Mouse (Mus musculus): Measurements from ENCODE around the gene Cyp26a1.

The Cyp26a1 gene

GRCm38 (mm10) chr19:37697651-37698272, at the start of gene Cyp26a1:
Cyp26a1 (plus strand) TSS chr19:37697798.
- H3K36me3 ChIP-seq (ENCODE audit: control insufficient read depth, insufficient read depth, low read length, poor library complexity, severe bottlenecking): no peaks in the 10 kb centered on the region
- 0 out of 2 replicates have a peak, but pooled peaks cover 4% of the 10 kb centered on the region for H3K27me3 ChIP-seq (ENCODE audit: control insufficient read depth, insufficient read depth, low read length, poor library complexity, severe bottlenecking)
- DNase-seq (ENCODE audit: low read depth, low spot score): no peak

- no peaks in the 10 kb centered on the region for H3K27me3 ChIP-seq (ENCODE audit: control insufficient read depth, insufficient read depth, low read length, poor library complexity, severe bottlenecking)
- no peak for DNase-seq (ENCODE audit: low read depth, low spot score)
- peaks cover 3% of the 10 kb centered on the region; the same call in 1 of the 2 replicates for H3K36me3 ChIP-seq (ENCODE audit: control insufficient read depth, insufficient read depth, low read length, poor library complexity, severe bottlenecking)
Observed at GRCm38 (mm10) chr19:37647994-37648393, 49.6 kb upstream of the Cyp26a1 start.

- no peaks in the 10 kb centered on the region for H3K27me3 ChIP-seq (ENCODE audit: control insufficient read depth, insufficient read depth, low read length, poor library complexity, severe bottlenecking)
- no peak for DNase-seq (ENCODE audit: low read depth, low spot score)
- H3K36me3 ChIP-seq (ENCODE audit: control insufficient read depth, insufficient read depth, low read length, poor library complexity, severe bottlenecking): peaks cover 1% of the 10 kb centered on the region; the same call in 1 of the 2 replicates
Observed at GRCm38 (mm10) chr19:37650526-37650925, 47.1 kb upstream of the Cyp26a1 start.

GRCm38 (mm10) chr19:37654012-37654411, 43.6 kb upstream of the Cyp26a1 start:
- no peak for DNase-seq (ENCODE audit: low read depth, low spot score)
- Histone ChIP-seq H3K36me3 (ENCODE audit: control insufficient read depth, insufficient read depth, low read length, poor library complexity, severe bottlenecking) (no peaks in the 10 kb centered on the region; the same call in 1 of the 2 replicates), H3K27me3 (ENCODE audit: control insufficient read depth, insufficient read depth, low read length, poor library complexity, severe bottlenecking) (no peaks in the 10 kb centered on the region)

- H3K27me3 ChIP-seq (ENCODE audit: control insufficient read depth, insufficient read depth, low read length, poor library complexity, severe bottlenecking): no peaks in the 10 kb centered on the region
- H3K36me3 ChIP-seq (ENCODE audit: control insufficient read depth, insufficient read depth, low read length, poor library complexity, severe bottlenecking): peaks cover under 1% of the 10 kb centered on the region; the same call in 1 of the 2 replicates
- no peak for DNase-seq (ENCODE audit: low read depth, low spot score)
Observed at GRCm38 (mm10) chr19:37656441-37656840, 41.2 kb upstream of the Cyp26a1 start.

GRCm38 (mm10) chr19:37665256-37665655, 32.3 kb upstream of the Cyp26a1 start:
- no peak for DNase-seq (ENCODE audit: low read depth, low spot score)
- no peaks in the 10 kb centered on the region for H3K27me3 ChIP-seq (ENCODE audit: control insufficient read depth, insufficient read depth, low read length, poor library complexity, severe bottlenecking)

GRCm38 (mm10) chr19:37667855-37668594, 29.6 kb upstream of the Cyp26a1 start:
- Histone ChIP-seq H3K27me3 (ENCODE audit: control insufficient read depth, insufficient read depth, low read length, poor library complexity, severe bottlenecking) (no peaks in the 10 kb centered on the region), H3K36me3 (ENCODE audit: control insufficient read depth, insufficient read depth, low read length, poor library complexity, severe bottlenecking) (peaks cover 2% of the 10 kb centered on the region; the same call in 1 of the 2 replicates)
- no peak for DNase-seq (ENCODE audit: low read depth, low spot score)

More at GRCm38 (mm10) chr19:37665256-37665655, 32.3 kb upstream of the Cyp26a1 start:
- H3K36me3 ChIP-seq (ENCODE audit: control insufficient read depth, insufficient read depth, low read length, poor library complexity, severe bottlenecking): peaks cover 4% of the 10 kb centered on the region; the same call in 1 of the 2 replicates

GRCm38 (mm10) chr19:37668657-37669056, 28.9 kb upstream of the Cyp26a1 start:
- H3K36me3 ChIP-seq (ENCODE audit: control insufficient read depth, insufficient read depth, low read length, poor library complexity, severe bottlenecking): peaks cover 2% of the 10 kb centered on the region; the same call in 1 of the 2 replicates
- no peaks in the 10 kb centered on the region for H3K27me3 ChIP-seq (ENCODE audit: control insufficient read depth, insufficient read depth, low read length, poor library complexity, severe bottlenecking)
- DNase-seq (ENCODE audit: low read depth, low spot score): no peak

- H3K36me3 ChIP-seq (ENCODE audit: control insufficient read depth, insufficient read depth, low read length, poor library complexity, severe bottlenecking): 0 out of 2 replicates have a peak, but pooled peaks cover 2% of the 10 kb centered on the region
- DNase-seq (ENCODE audit: low read depth, low spot score): no peak
Observed at GRCm38 (mm10) chr19:37669486-37669885, 28.1 kb upstream of the Cyp26a1 start.

GRCm38 (mm10) chr19:37673393-37673792, 24.2 kb upstream of the Cyp26a1 start:
- H3K36me3 ChIP-seq (ENCODE audit: control insufficient read depth, insufficient read depth, low read length, poor library complexity, severe bottlenecking): no peaks in the 10 kb centered on the region
- no peak for DNase-seq (ENCODE audit: low read depth, low spot score)
- H3K27me3 ChIP-seq (ENCODE audit: control insufficient read depth, insufficient read depth, low read length, poor library complexity, severe bottlenecking): no peaks in the 10 kb centered on the region

More at GRCm38 (mm10) chr19:37669486-37669885, 28.1 kb upstream of the Cyp26a1 start:
- no peaks in the 10 kb centered on the region for H3K27me3 ChIP-seq (ENCODE audit: control insufficient read depth, insufficient read depth, low read length, poor library complexity, severe bottlenecking)

GRCm38 (mm10) chr19:37685281-37685680, 12.3 kb upstream of the Cyp26a1 start, which contains the start of gene Cyp26c1:
Cyp26c1 (plus strand) TSS chr19:37685581.
- DNase-seq (ENCODE audit: low read depth, low spot score): no peak
- Histone ChIP-seq H3K27me3 (ENCODE audit: control insufficient read depth, insufficient read depth, low read length, poor library complexity, severe bottlenecking) (no peaks in the 10 kb centered on the region), H3K36me3 (ENCODE audit: control insufficient read depth, insufficient read depth, low read length, poor library complexity, severe bottlenecking) (peaks cover 9% of the 10 kb centered on the region)

- DNase-seq (ENCODE audit: low read depth, low spot score): no peak
- H3K27me3 ChIP-seq (ENCODE audit: control insufficient read depth, insufficient read depth, low read length, poor library complexity, severe bottlenecking): no peaks in the 10 kb centered on the region
- peaks cover 7% of the 10 kb centered on the region; the same call in 1 of the 2 replicates for H3K36me3 ChIP-seq (ENCODE audit: control insufficient read depth, insufficient read depth, low read length, poor library complexity, severe bottlenecking)
Observed at GRCm38 (mm10) chr19:37686347-37686746, 11.3 kb upstream of the Cyp26a1 start.

- no peak for DNase-seq (ENCODE audit: low read depth, low spot score)
- Histone ChIP-seq H3K36me3 (ENCODE audit: control insufficient read depth, insufficient read depth, low read length, poor library complexity, severe bottlenecking) (peaks cover 7% of the 10 kb centered on the region; the same call in 1 of the 2 replicates), H3K27me3 (ENCODE audit: control insufficient read depth, insufficient read depth, low read length, poor library complexity, severe bottlenecking) (no peaks in the 10 kb centered on the region)
Observed at GRCm38 (mm10) chr19:37686941-37687850, 10.4 kb upstream of the Cyp26a1 start.

GRCm38 (mm10) chr19:37689478-37689877, 8.1 kb upstream of the Cyp26a1 start:
- no peak for DNase-seq (ENCODE audit: low read depth, low spot score)
- H3K27me3 ChIP-seq (ENCODE audit: control insufficient read depth, insufficient read depth, low read length, poor library complexity, severe bottlenecking): no peaks in the 10 kb centered on the region
- peaks cover 4% of the 10 kb centered on the region; the same call in 1 of the 2 replicates for H3K36me3 ChIP-seq (ENCODE audit: control insufficient read depth, insufficient read depth, low read length, poor library complexity, severe bottlenecking)
